Mouse (Mus musculus): ENCODE data around the gene Sbk1. TPM values are rescaled to one million over a fixed set of nuclear protein-coding genes. Genes with fewer than 3 reads are reported as not detected.

The Sbk1 gene
- polyA plus RNA-seq, 1 experiment: 14.2 TPM

GRCm38 (mm10) chr7:126284021-126284420 lies 11.6 kb downstream of the Sbk1 start:
- no peak for DNase-seq
- TF ChIP-seq POLR2A (IDR thresholded peaks at IDR 0.05; ENCODE audit: borderline replicate concordance, extremely low read depth, low read depth, low read length) (no peak), CTCF (IDR thresholded peaks at IDR 0.05; ENCODE audit: insufficient read depth, low read length) (no peak)
- WGBS: 79% methylated on average over 5 of the region's 5 CpGs

GRCm38 (mm10) chr7:126284441-126284840 lies 12.0 kb downstream of the Sbk1 start:
- DNase-seq: no peak
- TF ChIP-seq CTCF (IDR thresholded peaks at IDR 0.05; ENCODE audit: insufficient read depth, low read length) (no peak), POLR2A (IDR thresholded peaks at IDR 0.05; ENCODE audit: borderline replicate concordance, extremely low read depth, low read depth, low read length) (no peak)
- Histone ChIP-seq H3K4me1 (ENCODE audit: control insufficient read depth, insufficient read depth, low read length) (peaks cover 19% of the 10 kb centered on the region), H3K4me3 (replicated peaks; ENCODE audit: extremely low read depth, low read depth, low read length) (no peak overlapping the region)
- WGBS: 82% methylated on average over 4 of the region's 4 CpGs

More at GRCm38 (mm10) chr7:126284021-126284420, 11.6 kb downstream of the Sbk1 start:
- no peak overlapping the region for H3K4me3 ChIP-seq (replicated peaks; ENCODE audit: extremely low read depth, low read depth, low read length)
- peaks cover 19% of the 10 kb centered on the region for H3K4me1 ChIP-seq (ENCODE audit: control insufficient read depth, insufficient read depth, low read length)

DNA sequence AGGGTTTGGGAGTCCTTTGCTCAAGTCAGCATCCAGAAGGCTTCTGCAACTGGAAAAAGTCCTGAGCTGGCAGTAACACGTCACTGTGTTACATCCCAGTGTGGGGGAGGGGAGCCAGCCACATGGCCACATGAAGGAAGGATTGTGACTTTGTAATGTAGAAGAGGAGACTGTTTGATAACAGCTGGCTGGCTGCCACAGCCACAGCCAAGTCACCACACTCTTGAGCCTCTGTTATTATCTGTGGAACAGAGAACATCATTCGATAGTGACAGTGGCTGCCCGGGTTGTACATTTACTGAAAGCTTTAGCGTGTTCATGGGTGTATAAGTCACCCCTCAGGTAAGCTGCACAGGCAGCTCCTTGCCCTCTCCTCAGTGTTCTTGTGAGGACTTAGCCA lies 12.4 kb downstream of the Sbk1 start:
- no peak for TF ChIP-seq CTCF (IDR thresholded peaks at IDR 0.05; ENCODE audit: insufficient read depth, low read length)
- TF ChIP-seq POLR2A (IDR thresholded peaks at IDR 0.05; ENCODE audit: borderline replicate concordance, extremely low read depth, low read depth, low read length): no peak
- 46% methylated on average over 4 of the region's 4 CpGs for WGBS
- DNase-seq: no peak
- H3K4me3 ChIP-seq (replicated peaks; ENCODE audit: extremely low read depth, low read depth, low read length): peak overlapping the region; percentile 11
- peaks cover 19% of the 10 kb centered on the region for H3K4me1 ChIP-seq (ENCODE audit: control insufficient read depth, insufficient read depth, low read length)

DNA sequence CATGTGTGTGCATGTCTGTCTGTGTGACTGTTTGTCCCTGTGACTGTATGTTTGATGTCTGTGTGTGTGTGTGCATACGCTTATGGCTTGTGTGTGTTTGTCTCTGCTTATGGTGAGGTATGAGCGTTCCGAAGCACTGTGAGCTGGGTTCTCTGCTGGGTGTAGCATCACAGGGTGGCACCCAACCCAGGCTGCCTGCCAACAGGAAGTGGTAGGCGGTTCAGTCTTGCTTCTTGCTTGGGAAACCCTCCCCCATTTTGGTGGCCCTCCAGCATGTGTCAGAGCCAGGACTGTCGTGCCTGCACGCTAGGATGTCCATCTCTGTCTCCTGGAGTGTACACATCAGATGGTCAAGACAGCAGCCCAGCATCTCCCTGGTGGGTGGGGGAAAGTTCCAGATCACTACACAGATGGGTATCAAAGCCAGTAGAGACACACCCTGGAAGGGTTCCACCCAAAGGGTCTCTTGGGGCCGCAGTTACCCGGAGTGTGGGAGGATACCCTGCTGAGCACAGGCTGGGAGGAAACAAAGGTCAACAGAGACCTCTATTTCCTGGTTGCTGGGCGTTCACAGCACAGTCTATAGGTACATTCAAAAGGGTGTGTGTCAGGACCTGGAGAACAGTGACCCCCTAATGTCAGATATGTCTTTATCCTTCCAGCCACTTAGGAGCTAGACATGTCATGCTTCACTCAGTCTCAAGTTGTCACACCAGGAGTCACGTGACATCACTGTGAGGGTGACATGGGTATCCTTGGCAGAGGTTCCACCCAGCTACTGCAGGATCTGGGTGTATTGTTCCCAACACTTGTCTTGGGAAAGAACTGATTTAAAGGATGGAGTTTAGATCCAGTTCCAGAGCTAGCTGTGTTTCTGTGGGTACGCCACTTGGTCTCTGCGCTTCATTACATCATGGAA lies 13.1 kb downstream of the Sbk1 start:
- peaks cover 19% of the 10 kb centered on the region for H3K4me1 ChIP-seq (ENCODE audit: control insufficient read depth, insufficient read depth, low read length)
- TF ChIP-seq CTCF (IDR thresholded peaks at IDR 0.05; ENCODE audit: insufficient read depth, low read length) (no peak), POLR2A (IDR thresholded peaks at IDR 0.05; ENCODE audit: borderline replicate concordance, extremely low read depth, low read depth, low read length) (peak; percentile 37; the same call in 1 of the 2 replicates)
- peak; percentile 64 for DNase-seq
- 36% methylated on average over 12 of the region's 12 CpGs for WGBS
- H3K4me3 ChIP-seq (replicated peaks; ENCODE audit: extremely low read depth, low read depth, low read length): peak overlapping the region; percentile 11

DNA sequence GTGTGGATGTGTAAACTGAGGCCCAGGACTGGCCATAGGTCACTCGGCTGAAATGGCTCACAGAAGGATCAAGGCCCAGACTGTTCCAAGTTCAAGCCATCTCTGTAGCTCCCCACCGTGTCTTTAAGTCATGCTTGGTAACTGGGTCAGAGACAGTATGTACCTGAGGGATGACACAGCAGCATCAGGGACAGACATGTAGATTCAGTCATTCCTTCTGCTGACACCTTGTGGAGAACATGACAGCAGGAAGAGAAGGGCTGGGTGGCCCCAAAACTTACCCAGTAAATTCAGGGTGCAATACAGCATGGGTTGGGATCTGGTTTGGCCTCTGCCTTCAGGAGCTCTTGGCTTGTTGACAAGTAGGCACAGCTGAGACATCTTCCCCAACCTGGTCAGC lies 13.9 kb downstream of the Sbk1 start:
- DNase-seq: no peak
- peaks cover 19% of the 10 kb centered on the region for H3K4me1 ChIP-seq (ENCODE audit: control insufficient read depth, insufficient read depth, low read length)
- no peak for TF ChIP-seq CTCF (IDR thresholded peaks at IDR 0.05; ENCODE audit: insufficient read depth, low read length)
- no peak for TF ChIP-seq POLR2A (IDR thresholded peaks at IDR 0.05; ENCODE audit: borderline replicate concordance, extremely low read depth, low read depth, low read length)
- no peak overlapping the region for H3K4me3 ChIP-seq (replicated peaks; ENCODE audit: extremely low read depth, low read depth, low read length)
- 76% methylated on average over 2 of the region's 2 CpGs for WGBS

GRCm38 (mm10) chr7:126287493-126288103 lies 15.2 kb downstream of the Sbk1 start:
- TF ChIP-seq CTCF (IDR thresholded peaks at IDR 0.05; ENCODE audit: insufficient read depth, low read length) (no peak), POLR2A (IDR thresholded peaks at IDR 0.05; ENCODE audit: borderline replicate concordance, extremely low read depth, low read depth, low read length) (peak; percentile 26; the same call in 1 of the 2 replicates)
- H3K4me3 ChIP-seq (replicated peaks; ENCODE audit: extremely low read depth, low read depth, low read length): no peak overlapping the region
- DNase-seq: peak; percentile 37
- 41% methylated on average over 10 of the region's 10 CpGs for WGBS
- H3K4me1 ChIP-seq (ENCODE audit: control insufficient read depth, insufficient read depth, low read length): peaks cover 19% of the 10 kb centered on the region

DNA sequence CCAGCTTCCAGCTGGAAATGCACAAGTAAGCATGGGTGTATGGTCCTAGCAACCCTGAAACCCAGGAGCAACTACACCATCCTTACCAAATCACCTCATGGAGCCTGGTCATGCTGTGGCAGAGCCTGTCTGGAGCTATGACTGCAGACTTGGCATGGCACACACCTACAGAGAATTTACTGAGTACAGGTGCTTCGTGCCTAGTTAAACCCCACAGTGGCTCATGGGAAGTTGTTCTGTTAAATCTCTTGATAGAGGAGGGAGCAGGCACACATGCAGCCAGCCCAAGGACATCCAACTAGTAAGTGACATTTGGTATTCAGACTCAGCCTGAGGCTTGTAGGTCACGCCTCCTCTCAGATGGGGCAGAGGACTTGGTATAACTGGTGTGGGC lies 15.7 kb downstream of the Sbk1 start:
- Histone ChIP-seq H3K4me3 (replicated peaks; ENCODE audit: extremely low read depth, low read depth, low read length) (no peak overlapping the region), H3K4me1 (ENCODE audit: control insufficient read depth, insufficient read depth, low read length) (peaks cover 19% of the 10 kb centered on the region)
- WGBS: 83% methylated on average over 2 of the region's 2 CpGs

GRCm38 (mm10) chr7:126288571-126289091 lies 16.2 kb downstream of the Sbk1 start:
- no peak for TF ChIP-seq CTCF (IDR thresholded peaks at IDR 0.05; ENCODE audit: insufficient read depth, low read length)
- TF ChIP-seq POLR2A (IDR thresholded peaks at IDR 0.05; ENCODE audit: borderline replicate concordance, extremely low read depth, low read depth, low read length): no peak
- DNase-seq: no peak
- 84% methylated on average over 13 of the region's 13 CpGs for WGBS
- Histone ChIP-seq H3K4me1 (ENCODE audit: control insufficient read depth, insufficient read depth, low read length) (peaks cover 19% of the 10 kb centered on the region), H3K4me3 (replicated peaks; ENCODE audit: extremely low read depth, low read depth, low read length) (no peak overlapping the region)

More for the DNA sequence above, 15.7 kb downstream of the Sbk1 start:
- no peak for TF ChIP-seq CTCF (IDR thresholded peaks at IDR 0.05; ENCODE audit: insufficient read depth, low read length)
- TF ChIP-seq POLR2A (IDR thresholded peaks at IDR 0.05; ENCODE audit: borderline replicate concordance, extremely low read depth, low read depth, low read length): no peak
- DNase-seq: no peak

DNA sequence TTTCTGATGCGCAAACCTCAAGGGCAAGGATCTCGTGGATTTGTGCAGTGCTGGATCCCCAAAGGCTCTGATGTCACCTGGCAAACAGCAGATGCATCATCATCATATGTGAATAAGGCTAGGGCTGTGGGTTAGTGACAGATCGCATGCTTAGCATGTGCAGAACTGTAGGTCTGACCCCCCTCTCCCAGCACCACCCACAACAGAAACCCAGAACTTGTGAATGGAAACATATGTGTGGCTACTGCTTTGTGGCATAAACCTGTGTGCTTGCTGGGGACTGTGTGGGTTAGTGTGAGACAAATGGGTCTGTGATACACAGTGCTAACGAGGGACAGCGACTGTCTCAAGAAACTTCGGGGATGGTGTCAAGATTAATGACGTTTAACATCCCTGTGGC lies 17.0 kb downstream of the Sbk1 start:
- Histone ChIP-seq H3K4me1 (ENCODE audit: control insufficient read depth, insufficient read depth, low read length) (peaks cover 19% of the 10 kb centered on the region), H3K4me3 (replicated peaks; ENCODE audit: extremely low read depth, low read depth, low read length) (no peak overlapping the region)
- 80% methylated on average over 7 of the region's 7 CpGs for WGBS
- no peak for DNase-seq
- TF ChIP-seq CTCF (IDR thresholded peaks at IDR 0.05; ENCODE audit: insufficient read depth, low read length) (no peak), POLR2A (IDR thresholded peaks at IDR 0.05; ENCODE audit: borderline replicate concordance, extremely low read depth, low read depth, low read length) (no peak)

Measured in lung, adult 2 months (tissue).